Mouse (Mus musculus) C2C12 (cell line): ENCODE results near the gene Draxin.

Experiments used
- CEBPB ChIP-seq: IDR thresholded peaks from one replicate; pipeline ENCODE4 v1.6.1; 2011; ENCODE audit warnings: low read depth, mild to moderate bottlenecking, control low read depth, moderate library complexity
- CTCF ChIP-seq: IDR thresholded peaks from one replicate; pipeline ENCODE4 v1.5.1; 2011; ENCODE audit not compliant: control insufficient read depth, insufficient read depth, insufficient read length
- MYOG ChIP-seq: IDR thresholded peaks from one replicate; pipeline ENCODE4 v1.6.1; 2011; ENCODE audit not compliant: control insufficient read depth, insufficient read length; ENCODE audit errors: extremely low read depth

DNA sequence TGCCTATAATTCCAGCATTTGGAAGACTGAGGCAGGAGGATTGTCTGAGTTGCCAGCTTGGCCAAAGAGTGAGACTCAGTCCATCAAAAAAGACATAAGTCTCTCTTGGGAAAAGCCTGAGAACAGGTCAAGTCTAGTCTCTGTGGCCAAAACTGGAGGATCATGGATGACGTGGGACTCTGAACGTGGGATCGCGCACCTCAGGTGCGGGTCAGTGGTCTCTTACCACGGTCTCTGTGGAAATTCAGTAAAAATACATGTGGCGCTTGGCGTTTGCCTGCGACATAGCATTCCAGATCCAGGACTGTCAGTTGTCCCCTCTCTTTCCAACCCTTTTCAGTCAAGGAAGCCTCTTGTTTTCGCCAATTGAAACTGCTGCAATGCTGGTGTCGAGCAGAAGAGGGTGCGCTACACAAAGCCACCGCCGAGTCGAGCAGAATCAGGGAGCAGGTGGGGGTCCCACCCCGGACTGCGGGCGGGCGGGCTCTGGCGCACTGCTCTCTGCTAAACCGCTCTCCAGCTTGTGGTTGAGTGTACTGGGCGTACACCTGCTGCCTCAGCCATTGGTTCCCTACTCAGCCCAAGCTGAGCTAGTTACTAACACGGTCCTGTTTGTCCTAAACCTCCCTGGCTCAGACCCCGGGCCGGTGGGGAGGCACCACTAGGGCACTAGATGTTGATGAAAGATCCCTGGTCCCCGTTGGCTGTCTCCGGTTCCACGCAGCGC, 28.5 kb downstream of the Draxin start:
- TF ChIP-seq CTCF: peak; percentile 16
- no peak for TF ChIP-seq CEBPB
- no peak for TF ChIP-seq MYOG
